Mouse (Mus musculus) CH12.LX (cell line): ENCODE measurements at regions not wholly inside any gene's neighbourhood (a gene's known extent, or its start where the extent isn't known, plus 50 kb on each side); places are given as distances from the start of the nearest gene placed in this dataset.

Source experiments
- CTCF ChIP-seq, 2 experiments: IDR thresholded peaks in 1 of 2; conservative IDR thresholded peaks in 1 of 2; 2 replicates each; pipeline ENCODE4 v1.5.1; 2011 to 2012; ENCODE audit warnings: low read depth in 2 of 2, low read length in 2 of 2, improper control_type of control experiment in 1 of 2, inconsistent platforms in 1 of 2, mild to moderate bottlenecking in 1 of 2, moderate library complexity in 1 of 2
- POLR2A ChIP-seq: IDR thresholded peaks from 2 replicates; pipeline ENCODE4 v1.6.1; 2011; ENCODE audit warnings: low read depth, mild to moderate bottlenecking, improper control_type of control experiment, low read length
- ZKSCAN1 ChIP-seq: IDR thresholded peaks from 2 replicates; pipeline ENCODE4 v1.6.1; 2012; ENCODE audit warnings: low read depth, inconsistent platforms, low read length, improper control_type of control experiment, borderline replicate concordance

DNA sequence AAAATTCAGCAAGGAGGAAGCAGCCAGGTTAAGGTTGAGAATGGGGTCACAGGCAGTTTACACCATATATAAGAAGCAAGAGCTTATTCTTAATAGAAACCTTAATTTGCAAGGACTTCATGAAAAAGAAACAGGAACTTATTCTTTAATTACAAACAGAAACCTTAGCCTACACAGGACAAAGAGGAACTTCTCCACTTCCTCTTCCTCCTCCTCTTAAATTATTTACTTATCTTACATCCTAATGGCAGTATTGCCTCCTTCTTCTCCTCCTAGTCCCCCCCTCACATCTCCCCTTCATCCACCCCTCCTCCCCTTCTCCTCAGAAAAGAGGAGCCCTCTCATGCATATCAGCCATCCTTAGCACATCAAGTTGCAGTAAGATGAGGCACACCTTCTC, 56.4 kb upstream of the Cpne4 start:
- TF ChIP-seq CTCF (conservative IDR thresholded peaks at IDR 0.05 in 1 of 2, IDR thresholded peaks at IDR 0.05 in 1 of 2; ENCODE audit: low read depth in 2 of 2, low read length in 2 of 2): no peak
- TF ChIP-seq POLR2A: no peak
- TF ChIP-seq ZKSCAN1: no peak
